Mouse (Mus musculus) heart, embryonic 15.5 days (tissue): Measurements from ENCODE around the gene Rab3il1. TPM values are rescaled to one million over a fixed set of nuclear protein-coding genes. Genes with fewer than 3 reads are reported as not detected.
A peak's percentile ranks its signal among the peaks of the same experiment; 100 is the strongest.

Experiments
- ATAC-seq: fragments of 200-750 bp; cut with Nextera tagmentation; replicated peaks from 2 replicates; pipeline ENCODE4 v1.8.0; 2017; ENCODE audit warnings: low read depth, moderate TSS enrichment; ENCODE audit not compliant: insufficient number of reproducible peaks, insufficient read depth, low FRiP score
- H3K27ac ChIP-seq: fragments of 300-500 bp; sonication (generic); 2 replicates; pipeline ENCODE4 v1.5.1; 2015; ENCODE audit warnings: mild to moderate bottlenecking, inconsistent platforms
- H3K27me3 ChIP-seq: fragments of 300-500 bp; sonication (generic); 2 replicates; pipeline ENCODE4 v1.6.1; 2015; ENCODE audit warnings: inconsistent platforms
- H3K36me3 ChIP-seq: fragments of 300-500 bp; sonication (generic); 2 replicates; pipeline ENCODE4 v1.6.1; 2015; ENCODE audit warnings: mild to moderate bottlenecking, inconsistent platforms
- H3K4me1 ChIP-seq: fragments of 300-500 bp; sonication (generic); replicated peaks from 2 replicates; pipeline ENCODE4 v1.6.1; 2015; ENCODE audit warnings: inconsistent platforms
- H3K4me2 ChIP-seq: fragments of 300-500 bp; sonication (generic); 2 replicates; pipeline ENCODE4 v1.6.1; 2015; ENCODE audit warnings: inconsistent platforms, mild to moderate bottlenecking, moderate library complexity
- H3K4me3 ChIP-seq: fragments of 300-500 bp; sonication (generic); 2 replicates; pipeline ENCODE4 v1.5.1; 2015; ENCODE audit warnings: mild to moderate bottlenecking, inconsistent platforms
- H3K9ac ChIP-seq: fragments of 300-500 bp; sonication (generic); 2 replicates; pipeline ENCODE4 v1.6.1; 2015; ENCODE audit warnings: mild to moderate bottlenecking, inconsistent platforms
- H3K9me3 ChIP-seq: fragments of 300-500 bp; sonication (generic); replicated peaks from 2 replicates; pipeline ENCODE4 v1.6.1; 2016; ENCODE audit warnings: inconsistent platforms
- WGBS: fragments of 180-500 bp; shearing (Covaris S2); methylation state at CpG from one replicate; pipeline ENCODE4 v1.1.7; 2015; ENCODE audit warnings: mixed read lengths; 5-methylcytosine and 5-hydroxymethylcytosine counted together
- polyA plus RNA-seq: library from polyadenylated mRNA; unstranded; fragments of >200 nt; fragmentation: Nextera tagmentation; extraction: Ambion mirVana; gene quantifications from 2 replicates; pipeline ENCODE4 v1.2.1, GENCODE M21; 2015

Rab3il1 gene
- polyA plus RNA-seq, 1 experiment from 2014 or later, result 21.8 TPM

DNA sequence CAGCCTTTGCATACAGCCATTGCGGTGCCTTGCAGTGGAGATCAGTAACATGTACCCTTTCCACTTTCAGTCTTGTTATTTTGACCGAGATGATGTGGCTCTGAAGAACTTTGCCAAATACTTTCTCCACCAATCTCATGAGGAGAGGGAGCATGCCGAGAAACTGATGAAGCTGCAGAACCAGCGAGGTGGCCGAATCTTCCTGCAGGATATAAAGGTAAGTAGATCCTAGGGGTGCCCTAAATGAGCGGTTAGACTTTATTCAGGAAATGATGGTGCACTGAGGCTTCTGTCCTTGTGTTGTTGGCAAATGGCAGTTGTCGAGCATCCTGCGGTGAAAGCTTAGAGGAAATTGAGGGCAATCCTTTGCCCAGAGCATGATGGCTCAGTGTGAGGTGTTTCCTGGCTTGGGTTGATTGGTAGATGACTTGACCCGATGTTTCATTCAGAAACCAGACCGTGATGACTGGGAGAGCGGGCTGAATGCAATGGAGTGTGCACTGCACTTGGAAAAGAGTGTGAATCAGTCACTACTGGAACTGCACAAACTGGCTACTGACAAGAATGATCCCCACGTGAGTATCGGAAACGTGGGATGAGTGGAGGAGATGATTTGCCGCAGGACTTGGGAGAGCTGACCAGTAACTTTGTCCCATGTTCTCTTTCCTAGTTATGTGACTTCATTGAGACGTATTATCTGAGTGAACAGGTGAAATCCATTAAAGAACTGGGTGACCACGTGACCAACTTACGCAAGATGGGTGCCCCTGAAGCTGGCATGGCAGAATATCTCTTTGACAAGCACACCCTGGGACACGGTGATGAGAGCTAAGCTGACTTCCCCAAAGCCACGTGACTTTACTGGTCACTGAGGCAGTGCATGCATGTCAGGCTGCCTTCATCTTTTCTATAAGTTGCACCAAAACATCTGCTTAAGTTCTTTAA lies 17.1 kb upstream of the Rab3il1 start:
- peaks cover 20% of the 10 kb centered on the region for H3K36me3 ChIP-seq
- ATAC-seq, result no peak
- H3K4me3 ChIP-seq, result peak overlapping the region; percentile 89
- peak overlapping the region; percentile 86 for H3K4me2 ChIP-seq
- WGBS, result 84% methylated on average over 20 of the region's 20 CpGs
- peaks cover 23% of the 10 kb centered on the region for H3K4me1 ChIP-seq
- no peaks in the 10 kb centered on the region for H3K9me3 ChIP-seq
- H3K27me3 ChIP-seq, result no peaks in the 10 kb centered on the region
- H3K9ac ChIP-seq, result 0 out of 2 replicates have a peak overlapping the region, but pooled peaks have one; percentile 11
- H3K27ac ChIP-seq, result 0 out of 2 replicates have a peak overlapping the region, but pooled peaks have one; percentile 99

DNA sequence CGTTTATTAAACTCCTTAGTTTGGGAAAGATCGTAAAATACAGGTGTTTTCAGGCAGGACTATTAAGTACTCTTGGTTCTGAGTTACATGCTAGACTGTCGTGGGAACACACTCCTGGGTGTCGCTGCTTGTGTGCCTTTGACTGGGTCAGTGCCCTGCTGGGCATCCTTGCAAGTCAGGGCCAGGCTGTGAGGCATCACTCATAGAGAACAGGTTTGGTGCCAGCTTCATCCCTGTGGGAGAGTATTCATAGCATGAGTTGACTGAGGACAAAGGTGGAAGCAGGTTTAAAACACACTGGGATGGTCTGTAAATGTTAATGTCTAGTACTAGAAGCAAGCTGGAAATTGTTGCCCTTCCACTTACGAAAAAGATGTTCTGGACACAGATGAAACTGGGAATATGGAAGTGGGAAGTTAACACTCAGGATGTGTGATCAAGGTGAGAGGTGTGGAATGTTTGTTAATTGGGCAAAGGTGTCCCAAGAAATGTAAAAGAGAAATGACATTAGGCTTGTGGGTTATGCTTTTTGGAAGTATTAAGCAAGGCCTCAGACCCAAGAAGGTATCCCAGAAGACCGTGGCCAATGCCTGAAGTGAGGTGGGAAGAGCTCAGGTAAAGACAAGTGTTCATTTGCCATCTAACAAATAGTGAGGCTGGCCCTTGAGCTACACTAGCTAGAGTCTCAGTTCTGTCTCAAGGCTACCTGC lies 16.1 kb upstream of the Rab3il1 start:
- no peak for ATAC-seq
- Histone ChIP-seq H3K9ac (no peak overlapping the region), H3K4me1 (peaks cover 22% of the 10 kb centered on the region), H3K9me3 (no peaks in the 10 kb centered on the region), H3K4me2 (no peak overlapping the region), H3K27ac (no peak overlapping the region), H3K36me3 (peaks cover 20% of the 10 kb centered on the region), H3K4me3 (no peak overlapping the region), H3K27me3 (no peaks in the 10 kb centered on the region)
- 94% methylated on average over 6 of the region's 6 CpGs for WGBS

GRCm38 (mm10) chr19:9985900-9986421 lies 15.5 kb upstream of the Rab3il1 start:
- peaks cover 20% of the 10 kb centered on the region for H3K36me3 ChIP-seq
- H3K9ac ChIP-seq, result no peak overlapping the region
- peaks cover 22% of the 10 kb centered on the region for H3K4me1 ChIP-seq
- 92% methylated on average over 2 of the region's 2 CpGs for WGBS
- no peak overlapping the region for H3K4me3 ChIP-seq
- no peaks in the 10 kb centered on the region for H3K9me3 ChIP-seq
- H3K27ac ChIP-seq, result no peak overlapping the region
- no peaks in the 10 kb centered on the region for H3K27me3 ChIP-seq
- no peak overlapping the region for H3K4me2 ChIP-seq
- ATAC-seq, result no peak

- Histone ChIP-seq H3K4me2 (no peak overlapping the region), H3K9me3 (no peaks in the 10 kb centered on the region), H3K36me3 (peaks cover 20% of the 10 kb centered on the region), H3K4me3 (no peak overlapping the region), H3K27ac (no peak overlapping the region), H3K4me1 (peaks cover 16% of the 10 kb centered on the region), H3K9ac (no peak overlapping the region), H3K27me3 (no peaks in the 10 kb centered on the region)
- ATAC-seq, result no peak
- 30% methylated on average over 6 of the region's 6 CpGs for WGBS
Measured at GRCm38 (mm10) chr19:9987192-9987591, 14.3 kb upstream of the Rab3il1 start.

- Histone ChIP-seq H3K27me3 (no peaks in the 10 kb centered on the region), H3K4me2 (no peak overlapping the region), H3K4me3 (no peak overlapping the region), H3K27ac (no peak overlapping the region), H3K9me3 (no peaks in the 10 kb centered on the region), H3K9ac (no peak overlapping the region), H3K4me1 (peaks cover 16% of the 10 kb centered on the region), H3K36me3 (peaks cover 20% of the 10 kb centered on the region)
- no peak for ATAC-seq
Measured at GRCm38 (mm10) chr19:9987593-9987992, 13.9 kb upstream of the Rab3il1 start.

DNA sequence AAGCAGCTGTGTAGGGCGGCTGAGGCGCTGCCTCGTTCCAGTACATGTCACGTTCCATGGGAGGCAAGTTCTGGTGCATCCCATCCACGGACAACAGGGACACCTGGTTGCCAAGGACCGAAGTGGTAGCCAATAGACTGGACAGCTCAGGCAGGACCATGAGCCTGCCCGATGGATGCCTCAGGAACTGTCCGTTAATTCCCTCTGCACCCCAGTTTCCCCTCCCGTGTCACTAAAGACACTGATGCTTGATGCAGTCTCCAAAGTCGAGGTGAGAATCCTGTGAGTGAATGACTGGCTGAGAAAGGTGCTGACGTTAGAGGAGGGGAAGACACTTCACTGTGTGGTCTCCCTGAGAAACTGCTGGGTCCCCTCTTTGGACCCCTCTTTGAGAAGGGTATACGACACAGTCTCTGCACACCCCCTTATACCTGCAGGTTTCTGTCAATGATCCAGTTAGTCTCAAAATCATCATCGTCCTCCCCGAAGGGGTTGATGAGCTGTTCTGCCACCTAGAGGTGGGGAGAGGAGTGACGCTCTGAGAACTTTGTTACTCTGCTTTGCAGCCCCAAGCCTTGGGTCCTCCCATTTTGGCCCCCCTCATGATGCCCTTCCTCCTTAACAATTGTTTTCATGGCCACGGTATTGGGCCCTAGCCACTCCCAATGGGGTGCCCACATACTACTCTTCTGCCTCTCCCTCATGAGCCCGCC lies 12.1 kb upstream of the Rab3il1 start:
- 62% methylated on average over 17 of the region's 17 CpGs for WGBS
- Histone ChIP-seq H3K9ac (no peak overlapping the region), H3K4me1 (peaks cover 13% of the 10 kb centered on the region; the same call in 1 of the 2 replicates), H3K27ac (no peak overlapping the region), H3K9me3 (no peaks in the 10 kb centered on the region), H3K4me2 (no peak overlapping the region), H3K36me3 (peaks cover 16% of the 10 kb centered on the region), H3K4me3 (no peak overlapping the region), H3K27me3 (no peaks in the 10 kb centered on the region)
- no peak for ATAC-seq

DNA sequence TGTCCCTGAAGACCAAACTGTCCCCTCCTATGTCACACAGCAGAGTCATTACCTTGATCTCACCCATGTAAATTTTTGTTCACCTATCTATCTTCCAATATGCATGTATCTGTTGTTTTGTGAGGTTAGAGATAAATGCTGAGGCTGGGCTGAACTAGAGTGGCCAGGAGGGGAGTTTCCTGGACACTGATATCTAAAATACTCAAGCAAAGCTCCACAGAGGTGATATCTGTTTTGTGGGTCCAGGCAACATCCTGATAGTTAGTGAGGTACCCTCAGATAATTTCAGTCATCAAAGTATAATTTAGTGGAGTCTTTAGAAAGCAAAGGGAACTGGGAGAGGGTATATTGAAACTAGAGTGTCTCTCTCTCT lies 11.6 kb upstream of the Rab3il1 start:
- Histone ChIP-seq H3K9me3 (no peaks in the 10 kb centered on the region), H3K27me3 (no peaks in the 10 kb centered on the region), H3K4me1 (peaks cover 12% of the 10 kb centered on the region; the same call in 1 of the 2 replicates), H3K36me3 (peaks cover 10% of the 10 kb centered on the region), H3K4me3 (no peak overlapping the region), H3K27ac (no peak overlapping the region), H3K4me2 (no peak overlapping the region), H3K9ac (no peak overlapping the region)
- ATAC-seq, result no peak

- H3K4me1 ChIP-seq, result peaks cover 12% of the 10 kb centered on the region; the same call in 1 of the 2 replicates
- H3K9me3 ChIP-seq, result no peaks in the 10 kb centered on the region
- H3K27me3 ChIP-seq, result no peaks in the 10 kb centered on the region
- no peak overlapping the region for H3K9ac ChIP-seq
- H3K27ac ChIP-seq, result no peak overlapping the region
- H3K4me3 ChIP-seq, result no peak overlapping the region
- H3K4me2 ChIP-seq, result no peak overlapping the region
- ATAC-seq, result no peak
- WGBS, result 24% methylated on average over 5 of the region's 5 CpGs
- no peaks in the 10 kb centered on the region for H3K36me3 ChIP-seq
Measured at GRCm38 (mm10) chr19:9991304-9991703, 10.2 kb upstream of the Rab3il1 start.

GRCm38 (mm10) chr19:9992011-9992958 lies 9.2 kb upstream of the Rab3il1 start:
- H3K4me2 ChIP-seq, result peak overlapping the region; percentile 56
- peaks cover 12% of the 10 kb centered on the region; the same call in 1 of the 2 replicates for H3K4me1 ChIP-seq
- no peaks in the 10 kb centered on the region for H3K9me3 ChIP-seq
- H3K36me3 ChIP-seq, result no peaks in the 10 kb centered on the region
- no peak overlapping the region for H3K9ac ChIP-seq
- no peaks in the 10 kb centered on the region for H3K27me3 ChIP-seq
- H3K27ac ChIP-seq, result no peak overlapping the region
- H3K4me3 ChIP-seq, result peak overlapping the region; percentile 33
- 49% methylated on average over 26 of the region's 26 CpGs for WGBS
- ATAC-seq, result 0 out of 2 replicates have a peak, but pooled peaks have one; percentile 6

GRCm38 (mm10) chr19:9993036-9993656 lies 8.3 kb upstream of the Rab3il1 start:
- Histone ChIP-seq H3K27me3 (no peaks in the 10 kb centered on the region), H3K9ac (no peak overlapping the region), H3K4me3 (peak overlapping the region; percentile 33), H3K4me1 (peaks cover 9% of the 10 kb centered on the region; the same call in 1 of the 2 replicates), H3K27ac (no peak overlapping the region), H3K36me3 (no peaks in the 10 kb centered on the region), H3K9me3 (no peaks in the 10 kb centered on the region), H3K4me2 (peak overlapping the region; percentile 56)
- peak; percentile 80 for ATAC-seq
- 5% methylated on average over 17 of the region's 17 CpGs for WGBS
